Mouse (Mus musculus) thymus, adult 2 months (tissue): ENCODE data around the gene Angptl8.

ENCODE experiments used
- CTCF ChIP-seq: fragments of 200-500 bp; IDR thresholded peaks from 2 replicates; pipeline ENCODE4 v1.5.1; 2012; ENCODE audit warnings: mild to moderate bottlenecking, control low read depth, low read length, moderate library complexity, borderline replicate concordance; ENCODE audit not compliant: control insufficient read depth, poor library complexity, insufficient read depth; ENCODE audit errors: extremely low read depth
- POLR2A ChIP-seq: fragments of 200-500 bp; IDR thresholded peaks from 2 replicates; pipeline ENCODE4 v1.6.1; 2012; ENCODE audit warnings: mild to moderate bottlenecking, low read length, control low read depth, moderate library complexity; ENCODE audit not compliant: control insufficient read depth, poor library complexity, insufficient read depth; ENCODE audit errors: extremely low read depth

GRCm38 (mm10) chr9:21806976-21807375 lies 28.3 kb upstream of the Angptl8 start:
- no peak for TF ChIP-seq POLR2A
- TF ChIP-seq CTCF = no peak
